Mouse (Mus musculus): ENCODE results near the gene Kcnip1. TPM values are rescaled to one million over a fixed set of nuclear protein-coding genes. Genes with fewer than 3 reads are reported as not detected.

Kcnip1 gene
- total and polyA plus RNA-seq, 3 experiments, result 0.04 to 0.17 TPM; not detected in 1

- DNase-seq (ENCODE audit: extremely low read depth), result peak; percentile 66
- peak overlapping the region; percentile 60 for H3K9ac ChIP-seq (ENCODE audit: insufficient read depth, low read depth)
- no peaks in the 10 kb centered on the region for H3K27me3 ChIP-seq (replicated peaks)
- no peaks in the 10 kb centered on the region for H3K79me2 ChIP-seq (replicated peaks; ENCODE audit: control insufficient read depth, extremely low read depth, insufficient read depth, poor library complexity, severe bottlenecking)
- dilution Hi-C loops (cut with MboI; ENCODE audit: extremely low pct_ligation_motif_present, extremely low pct_unique_long_range_greater_than_20kb, low sequenced_read_pairs) (no loop called here), in situ Hi-C loops (cut with MboI; ENCODE audit: low pct_ligation_motif_present, low pct_unique_long_range_greater_than_20kb, low sequenced_read_pairs) (loop anchor here (10.0 kb wide), 1 partner anchor 65 kb away; no protein-coding TSS in a partner anchor)
- H3K27ac ChIP-seq (ENCODE audit: insufficient read depth, low read depth), result peak overlapping the region; percentile 99
- peaks cover 25 to 45% of the 10 kb centered on the region in 2 experiments for H3K4me1 ChIP-seq (ENCODE audit: control insufficient read depth in 1 of 2, insufficient read depth in 2 of 2)
- H3K4me2 ChIP-seq (ENCODE audit: insufficient read depth, low read depth, poor library complexity, severe bottlenecking), result peak overlapping the region; percentile 52
- peak; percentile 52; the same call in 1 of the 2 replicates for TF ChIP-seq MAX (IDR thresholded peaks at IDR 0.05; ENCODE audit: low read length)
- TF ChIP-seq HCFC1 (IDR thresholded peaks at IDR 0.05; ENCODE audit: low read depth, low read length), result no peak
- peak; percentile 70; the same call in 1 of the 2 replicates for TF ChIP-seq CHD1 (IDR thresholded peaks at IDR 0.05; ENCODE audit: low read depth, low read length)
- TF ChIP-seq SIN3A (IDR thresholded peaks at IDR 0.05; ENCODE audit: low read length), result peak; percentile 87
- 0 out of 2 replicates have a peak, but pooled peaks have one; percentile 36 for TF ChIP-seq ELF1 (IDR thresholded peaks at IDR 0.05; ENCODE audit: low read depth, low read length)
- TF ChIP-seq CHD2 (IDR thresholded peaks at IDR 0.05; ENCODE audit: low read length), result peak; percentile 15; the same call in 1 of the 2 replicates
- peak; percentile 51 for TF ChIP-seq MXI1 (IDR thresholded peaks at IDR 0.05; ENCODE audit: low read depth, low read length)
- TF ChIP-seq IRF4 (IDR thresholded peaks at IDR 0.05; ENCODE audit: low read depth, low read length), result 0 out of 2 replicates have a peak, but pooled peaks have one; percentile 18
- TF ChIP-seq BHLHE40 (IDR thresholded peaks at IDR 0.05; ENCODE audit: low read depth, low read length), result peak; percentile 4; the same call in 1 of the 2 replicates
- peak; percentile 60; the same call in 1 of the 2 replicates for TF ChIP-seq POLR2AphosphoS2 (IDR thresholded peaks at IDR 0.05; ENCODE audit: low read depth, low read length)
- no peak for TF ChIP-seq ZNF384 (IDR thresholded peaks at IDR 0.05; ENCODE audit: low read depth, low read length)
- peak; percentile 58 for TF ChIP-seq MAZ (IDR thresholded peaks at IDR 0.05; ENCODE audit: low read depth, low read length)
- TF ChIP-seq SMC3 (IDR thresholded peaks at IDR 0.05; ENCODE audit: low read depth, low read length), result no peak
- 0 out of 2 replicates have a peak, but pooled peaks have one; percentile 49 for TF ChIP-seq NELFE (IDR thresholded peaks at IDR 0.05; ENCODE audit: low read depth, low read length)
- peaks cover 5% of the 10 kb centered on the region for H3K9me3 ChIP-seq (replicated peaks; ENCODE audit: low read length)
- H3K4me3 ChIP-seq (replicated peaks in 1 of 3; ENCODE audit: low read depth in 2 of 3, low read length in 2 of 3, poor library complexity in 1 of 3), result peak overlapping the region; percentile 1 to 39 (median 12)
- no peaks in the 10 kb centered on the region for H3K36me3 ChIP-seq (replicated peaks in 1 of 2; ENCODE audit: control insufficient read depth in 1 of 2, insufficient read depth in 1 of 2, low read length in 1 of 2)
These were observed 16.6 kb upstream of the Kcnip1 start for GRCm38 (mm10) chr11:34009316-34010087.

DNA sequence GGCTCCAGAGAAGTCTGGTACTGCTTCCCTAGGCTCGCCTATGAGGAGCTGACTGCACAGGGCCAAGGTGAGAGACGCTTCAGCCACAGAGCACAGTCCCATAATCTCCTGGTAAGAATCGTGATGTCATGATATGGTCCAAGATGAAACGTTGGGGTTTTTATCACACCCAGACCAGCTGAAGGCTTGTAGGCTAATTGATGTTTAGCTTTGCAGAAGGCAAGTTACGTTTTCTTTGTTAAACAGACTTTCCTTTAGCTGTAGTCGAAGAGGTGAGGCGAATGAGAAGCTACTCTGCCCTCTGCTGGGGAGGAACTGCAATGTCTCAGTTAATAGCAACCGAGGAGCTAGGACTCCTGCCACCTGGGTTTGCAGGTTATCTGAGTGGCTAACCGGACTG lies 15.8 kb upstream of the Kcnip1 start:
- Histone ChIP-seq H3K4me2 (ENCODE audit: insufficient read depth, low read depth, poor library complexity, severe bottlenecking) (peak overlapping the region; percentile 75), H3K79me2 (replicated peaks; ENCODE audit: control insufficient read depth, extremely low read depth, insufficient read depth, poor library complexity, severe bottlenecking) (no peaks in the 10 kb centered on the region), H3K9me3 (replicated peaks; ENCODE audit: low read length) (peaks cover 5% of the 10 kb centered on the region), H3K36me3 (replicated peaks in 1 of 2; ENCODE audit: control insufficient read depth in 1 of 2, insufficient read depth in 1 of 2, low read length in 1 of 2) (no peaks in the 10 kb centered on the region), H3K27me3 (replicated peaks) (no peaks in the 10 kb centered on the region), H3K4me3 (replicated peaks in 1 of 3; ENCODE audit: low read depth in 2 of 3, low read length in 2 of 3, poor library complexity in 1 of 3) (peak overlapping the region; percentile 40 to 51 (median 46)), H3K27ac (ENCODE audit: insufficient read depth, low read depth) (peak overlapping the region; percentile 89), H3K4me1 (ENCODE audit: control insufficient read depth in 1 of 2, insufficient read depth in 2 of 2) (peaks cover 25 to 51% of the 10 kb centered on the region in 2 experiments), H3K9ac (ENCODE audit: insufficient read depth, low read depth) (peak overlapping the region; percentile 96)
- DNase-seq (ENCODE audit: extremely low read depth), result peak; percentile 94
- in situ Hi-C loops (cut with MboI; ENCODE audit: low pct_ligation_motif_present, low pct_unique_long_range_greater_than_20kb, low sequenced_read_pairs), result loop anchor here (10.0 kb wide), 1 partner anchor 66 kb away; no protein-coding TSS in a partner anchor
- dilution Hi-C loops (cut with MboI; ENCODE audit: extremely low pct_ligation_motif_present, extremely low pct_unique_long_range_greater_than_20kb, low sequenced_read_pairs), result no loop called here
- TF ChIP-seq JUN (IDR thresholded peaks at IDR 0.05; ENCODE audit: insufficient read depth, low read depth, low read length) (no peak), TCF12 (IDR thresholded peaks at IDR 0.05; ENCODE audit: low read depth, low read length) (peak; percentile 69; the same call in 1 of the 2 replicates), UBTF (IDR thresholded peaks at IDR 0.05; ENCODE audit: low read depth, low read length) (no peak), JUND (conservative IDR thresholded peaks at IDR 0.05; ENCODE audit: low read depth, low read length) (peak; percentile 58), ZNF384 (IDR thresholded peaks at IDR 0.05; ENCODE audit: low read depth, low read length) (no peak), POLR2A (IDR thresholded peaks at IDR 0.05; ENCODE audit: low read depth, low read length) (0 out of 2 replicates have a peak, but pooled peaks have one; percentile 14), HCFC1 (IDR thresholded peaks at IDR 0.05; ENCODE audit: low read depth, low read length) (peak; percentile 39; the same call in 1 of the 2 replicates), CTCF (conservative IDR thresholded peaks at IDR 0.05 in 1 of 2, IDR thresholded peaks at IDR 0.05 in 1 of 2; ENCODE audit: low read depth in 2 of 2, low read length in 2 of 2) (peak; percentile 89 to 98), IRF4 (IDR thresholded peaks at IDR 0.05; ENCODE audit: low read depth, low read length) (peak; percentile 57; the same call in 1 of the 2 replicates), ZKSCAN1 (IDR thresholded peaks at IDR 0.05; ENCODE audit: borderline replicate concordance, low read depth, low read length) (no peak), EP300 (IDR thresholded peaks at IDR 0.05; ENCODE audit: low read length) (peak; percentile 51; the same call in 1 of the 2 replicates), ELF1 (IDR thresholded peaks at IDR 0.05; ENCODE audit: low read depth, low read length) (no peak; the same call in 1 of the 2 replicates), RCOR1 (conservative IDR thresholded peaks at IDR 0.05; ENCODE audit: low read depth, low read length) (no peak), NRF1 (IDR thresholded peaks at IDR 0.05; ENCODE audit: low read depth, low read length) (no peak), MXI1 (IDR thresholded peaks at IDR 0.05; ENCODE audit: low read depth, low read length) (no peak), PAX5 (IDR thresholded peaks at IDR 0.05; ENCODE audit: low read length) (no peak), KAT2A (IDR thresholded peaks at IDR 0.05; ENCODE audit: insufficient replicate concordance, low read length) (0 out of 2 replicates have a peak, but pooled peaks have one; percentile 10), ZC3H11A (IDR thresholded peaks at IDR 0.05; ENCODE audit: low read depth, low read length) (no peak), NELFE (IDR thresholded peaks at IDR 0.05; ENCODE audit: low read depth, low read length) (no peak), SMC3 (IDR thresholded peaks at IDR 0.05; ENCODE audit: low read depth, low read length) (peak; percentile 95), MEF2A (IDR thresholded peaks at IDR 0.05; ENCODE audit: borderline replicate concordance, low read depth, low read length) (peak; percentile 36; the same call in 1 of the 2 replicates), USF2 (conservative IDR thresholded peaks at IDR 0.05; ENCODE audit: low read depth, low read length) (peak; percentile 16)
